Mouse (Mus musculus) lung, postnatal 0 days (tissue): ENCODE results near the gene Srrm2. TPM values are rescaled to one million over a fixed set of nuclear protein-coding genes. Genes with fewer than 3 reads are reported as not detected.

Experiments used
- ATAC-seq: fragments of 200-750 bp; cut with Nextera tagmentation; 2 replicates; pipeline ENCODE4 v1.8.0; 2017; ENCODE audit warnings: moderate library complexity
- DNase-seq: peaks from one replicate; pipeline ENCODE4 v3.0.0-alpha.2; 2016; ENCODE audit warnings: low spot score
- H3K27ac ChIP-seq: fragments of 300-500 bp; sonication (generic); 2 replicates; pipeline ENCODE4 v1.5.1; 2014; ENCODE audit warnings: antibody characterized with exemption, mild to moderate bottlenecking, low read length, mixed read lengths
- H3K27me3 ChIP-seq: fragments of 300-500 bp; sonication (generic); replicated peaks from 2 replicates; pipeline ENCODE4 v1.6.1; 2014; ENCODE audit warnings: low read length, mixed read lengths; ENCODE audit not compliant: insufficient read depth
- H3K36me3 ChIP-seq: fragments of 300-500 bp; sonication (generic); 2 replicates; pipeline ENCODE4 v1.6.1; 2014; ENCODE audit warnings: low read length, mixed read lengths; ENCODE audit not compliant: insufficient read depth
- H3K4me1 ChIP-seq: fragments of 300-500 bp; sonication (generic); 2 replicates; pipeline ENCODE4 v1.6.1; 2014; ENCODE audit warnings: antibody characterized with exemption, low read depth, low read length, mixed read lengths; ENCODE audit not compliant: insufficient read depth
- H3K4me2 ChIP-seq: fragments of 300-500 bp; sonication (generic); replicated peaks from 2 replicates; pipeline ENCODE4 v1.6.1; 2014; ENCODE audit warnings: low read depth, mild to moderate bottlenecking, low read length, moderate library complexity, mixed read lengths
- H3K4me3 ChIP-seq: fragments of 300-500 bp; sonication (generic); 2 replicates; pipeline ENCODE4 v1.5.1; 2014; ENCODE audit warnings: low read depth, low read length
- H3K9ac ChIP-seq: fragments of 300-500 bp; sonication (generic); replicated peaks from 2 replicates; pipeline ENCODE4 v1.6.1; 2014; ENCODE audit warnings: low read depth, mild to moderate bottlenecking
- H3K9me3 ChIP-seq: fragments of 300-500 bp; sonication (generic); 2 replicates; pipeline ENCODE4 v1.6.1; 2016; ENCODE audit warnings: low read length, mixed read lengths
- CTCF ChIP-seq: IDR thresholded peaks from 2 replicates; pipeline ENCODE4 v1.5.1; 2016; ENCODE audit warnings: antibody characterized with exemption, mild to moderate bottlenecking
- EP300 ChIP-seq: IDR thresholded peaks from 2 replicates; pipeline ENCODE4 v1.6.1; 2016; ENCODE audit warnings: antibody characterized with exemption, mild to moderate bottlenecking, control low read depth
- WGBS: fragments of 180-500 bp; shearing (Covaris S2); extraction: QIAGEN DNeasy Blood & Tissue Kit; methylation state at CpG from one replicate; pipeline ENCODE4 v1.1.7; 2014; 5-methylcytosine and 5-hydroxymethylcytosine counted together
- polyA plus RNA-seq: library from polyadenylated mRNA; unstranded; fragments of >200 nt; fragmentation: Nextera tagmentation; extraction: Ambion mirVana; gene quantifications from 2 replicates; pipeline ENCODE4 v1.2.1, GENCODE M21; 2015

Srrm2 gene
- polyA plus RNA-seq, 1 experiment from 2014 or later: 284 TPM

DNA sequence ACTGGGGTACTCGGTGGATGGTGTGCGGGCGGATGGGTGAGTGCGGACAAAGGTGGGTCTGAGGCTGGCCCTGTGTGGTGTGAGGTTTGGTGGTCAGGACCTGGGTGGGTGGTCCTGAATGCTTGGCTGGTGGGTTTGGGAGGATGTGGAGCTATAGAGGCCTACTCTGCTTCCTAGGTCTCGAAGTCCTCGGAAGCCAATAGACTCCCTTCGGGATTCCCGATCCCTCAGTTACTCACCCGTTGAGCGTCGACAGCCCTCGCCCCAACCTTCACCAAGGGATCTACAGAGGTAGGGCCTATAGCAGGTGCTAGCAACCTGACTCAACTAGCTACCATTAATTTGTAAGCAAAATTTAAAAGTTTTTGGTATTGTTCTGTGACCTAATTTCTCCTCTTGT, 33.3 kb downstream of the Srrm2 start:
- DNase-seq (no peak), ATAC-seq (no peak)
- Histone ChIP-seq H3K27ac (no peak overlapping the region), H3K4me2 (no peak overlapping the region), H3K9me3 (0 out of 2 replicates have a peak, but pooled peaks cover 8% of the 10 kb centered on the region), H3K36me3 (peaks cover 61% of the 10 kb centered on the region), H3K9ac (no peak overlapping the region), H3K4me3 (no peak overlapping the region), H3K27me3 (no peaks in the 10 kb centered on the region), H3K4me1 (peaks cover 5% of the 10 kb centered on the region; the same call in 1 of the 2 replicates)
- WGBS: 87% methylated on average over 12 of the region's 12 CpGs
- TF ChIP-seq CTCF (no peak), EP300 (no peak)

DNA sequence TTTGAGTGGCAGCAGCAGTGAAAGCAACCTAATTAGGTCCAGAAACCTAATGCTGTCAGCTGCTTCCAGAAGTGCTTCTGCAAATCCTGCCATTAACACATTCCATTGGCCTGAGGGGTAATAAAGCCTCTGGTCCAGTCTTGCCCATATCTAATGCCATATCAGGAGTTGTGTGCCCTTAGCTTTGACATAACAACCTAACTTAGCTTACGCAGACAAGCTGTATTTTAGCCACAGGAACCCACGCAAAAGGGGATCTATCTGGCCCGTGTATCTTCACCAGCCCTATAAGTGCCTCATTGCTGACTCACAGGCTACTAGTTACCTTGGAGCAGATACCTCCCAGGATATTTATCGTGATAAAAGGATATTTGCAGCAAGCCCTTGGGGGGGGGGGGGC, 35.3 kb downstream of the Srrm2 start:
- DNase-seq: no peak

DNA sequence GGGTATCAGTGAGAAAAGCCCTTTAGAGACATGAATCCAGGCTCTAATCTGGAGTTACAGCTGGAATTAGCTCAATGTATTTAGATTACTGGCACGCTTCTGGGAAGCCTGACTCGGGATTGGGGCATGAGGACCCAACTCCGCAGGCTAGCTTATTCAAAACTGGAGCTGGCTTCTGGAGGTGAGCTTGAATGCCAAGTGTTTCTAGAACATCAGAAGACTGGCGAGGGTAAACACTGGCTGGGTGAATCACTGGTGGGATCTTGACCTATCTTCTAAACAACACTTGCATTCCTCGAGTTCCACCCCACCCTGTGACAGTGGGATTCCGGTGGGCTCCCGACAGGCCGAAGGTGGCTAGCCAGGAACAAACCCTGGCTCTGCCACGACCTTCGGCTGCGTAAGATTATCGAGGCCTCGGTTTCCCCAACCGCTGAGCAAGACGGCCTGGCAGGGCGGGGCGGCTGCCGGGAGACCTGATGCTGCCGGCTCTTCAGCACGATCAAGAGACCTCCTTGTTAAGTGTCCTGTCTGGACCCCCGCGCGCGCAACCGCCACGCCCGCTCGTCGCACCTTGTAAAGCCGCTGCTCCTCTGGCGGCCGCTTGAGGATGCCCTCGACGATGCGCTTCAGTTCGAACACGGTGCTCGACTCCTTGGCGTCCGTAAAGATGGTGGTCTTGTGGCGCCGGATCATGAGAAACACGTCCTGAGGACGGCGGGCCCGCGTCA, 38.1 kb downstream of the Srrm2 start:
- ATAC-seq (peak; percentile 69), DNase-seq (peak; percentile 62)
- Histone ChIP-seq H3K4me3 (peak overlapping the region; percentile 81), H3K27me3 (0 out of 2 replicates have a peak, but pooled peaks cover 3% of the 10 kb centered on the region), H3K4me1 (peaks cover 5% of the 10 kb centered on the region; the same call in 1 of the 2 replicates), H3K27ac (peak overlapping the region; percentile 85), H3K9ac (peak overlapping the region; percentile 70), H3K4me2 (peak overlapping the region; percentile 79), H3K9me3 (no peaks in the 10 kb centered on the region), H3K36me3 (peaks cover 20% of the 10 kb centered on the region)
- TF ChIP-seq EP300 (no peak), CTCF (peak; percentile 42)
- WGBS: under 1% methylated on average over 40 of the region's 47 CpGs

More for the DNA sequence above, 35.3 kb downstream of the Srrm2 start:
- Histone ChIP-seq H3K27me3 (no peaks in the 10 kb centered on the region), H3K4me2 (no peak overlapping the region), H3K4me1 (peaks cover 5% of the 10 kb centered on the region; the same call in 1 of the 2 replicates), H3K36me3 (peaks cover 42% of the 10 kb centered on the region), H3K9ac (no peak overlapping the region), H3K4me3 (no peak overlapping the region), H3K9me3 (no peaks in the 10 kb centered on the region), H3K27ac (no peak overlapping the region)
- WGBS: 81% methylated on average over 4 of the region's 4 CpGs
- ATAC-seq: no peak
- TF ChIP-seq CTCF (no peak), EP300 (no peak)

DNA sequence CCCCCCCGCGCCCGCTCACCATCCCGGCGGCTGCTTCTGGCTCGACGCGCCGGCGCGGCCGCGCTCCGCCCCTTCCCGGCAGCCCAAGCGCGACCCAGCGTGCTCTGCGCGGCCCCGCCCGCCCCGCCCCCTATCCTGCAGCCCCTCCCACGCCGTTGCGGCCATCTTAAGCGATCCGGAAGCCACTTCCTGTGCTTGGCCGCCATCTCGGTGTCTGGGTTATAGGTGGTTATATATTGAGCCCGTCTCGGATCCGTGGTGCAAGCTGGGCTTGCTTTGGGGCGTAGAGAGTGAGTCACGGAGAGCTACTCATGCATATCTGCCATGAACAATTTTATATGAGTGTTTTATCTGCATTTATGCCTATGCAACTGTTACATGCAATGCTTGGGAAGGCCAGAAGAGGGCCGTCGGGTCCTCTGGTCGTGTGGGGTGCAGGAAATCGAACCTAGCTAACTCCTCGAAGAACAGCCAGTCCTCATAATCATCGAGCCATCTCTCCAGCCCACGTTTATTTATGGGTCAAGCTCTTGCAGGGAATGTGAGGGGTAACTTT, 38.8 kb downstream of the Srrm2 start, which contains the start of gene Elob:
Gene Elob (minus strand): TSS at position 73 of the 556 bp plus-strand sequence.
- no peak for TF ChIP-seq EP300
- peak; percentile 75 for TF ChIP-seq CTCF
- H3K9me3 ChIP-seq: no peaks in the 10 kb centered on the region
- DNase-seq (peak; percentile 95), ATAC-seq (peak; percentile 97)
- H3K4me1 ChIP-seq: peaks cover 5% of the 10 kb centered on the region; the same call in 1 of the 2 replicates
- peak within 1 kb of the TSS; percentile 81 for H3K4me3 ChIP-seq
- under 1% methylated on average over 23 of the region's 42 CpGs for WGBS
- peak within 1 kb of the TSS; percentile 85 for H3K27ac ChIP-seq
- peak within 1 kb of the TSS; percentile 70 for H3K9ac ChIP-seq
- H3K36me3 ChIP-seq: peaks cover 16% of the 10 kb centered on the region; the same call in 1 of the 2 replicates
- peak within 1 kb of the TSS; percentile 79 for H3K4me2 ChIP-seq
- H3K27me3 ChIP-seq: 0 out of 2 replicates have a peak, but pooled peaks cover 3% of the 10 kb centered on the region

DNA sequence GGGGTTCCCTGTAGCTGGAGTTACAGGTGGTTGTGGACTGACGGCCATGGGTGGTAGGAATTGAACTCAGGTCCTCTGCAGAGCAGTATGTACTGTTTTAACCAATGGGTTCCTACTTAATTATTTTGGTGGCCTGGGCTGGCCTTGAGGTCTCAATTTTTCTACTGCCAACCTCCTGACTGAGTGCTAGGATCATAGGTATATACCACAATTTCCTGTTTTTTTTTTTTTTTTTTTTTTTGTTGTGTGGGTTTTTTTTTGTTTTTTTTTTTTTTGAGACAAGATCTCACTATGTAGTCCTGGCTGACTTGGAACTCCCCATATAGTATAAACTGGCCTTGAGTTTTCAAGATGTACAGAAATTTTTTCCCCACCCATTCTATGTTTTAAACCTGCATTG, 40.9 kb downstream of the Srrm2 start:
- 94% methylated on average over 1 of the region's 1 CpGs for WGBS
- 0 out of 2 replicates have a peak, but pooled peaks cover 3% of the 10 kb centered on the region for H3K27me3 ChIP-seq

DNA sequence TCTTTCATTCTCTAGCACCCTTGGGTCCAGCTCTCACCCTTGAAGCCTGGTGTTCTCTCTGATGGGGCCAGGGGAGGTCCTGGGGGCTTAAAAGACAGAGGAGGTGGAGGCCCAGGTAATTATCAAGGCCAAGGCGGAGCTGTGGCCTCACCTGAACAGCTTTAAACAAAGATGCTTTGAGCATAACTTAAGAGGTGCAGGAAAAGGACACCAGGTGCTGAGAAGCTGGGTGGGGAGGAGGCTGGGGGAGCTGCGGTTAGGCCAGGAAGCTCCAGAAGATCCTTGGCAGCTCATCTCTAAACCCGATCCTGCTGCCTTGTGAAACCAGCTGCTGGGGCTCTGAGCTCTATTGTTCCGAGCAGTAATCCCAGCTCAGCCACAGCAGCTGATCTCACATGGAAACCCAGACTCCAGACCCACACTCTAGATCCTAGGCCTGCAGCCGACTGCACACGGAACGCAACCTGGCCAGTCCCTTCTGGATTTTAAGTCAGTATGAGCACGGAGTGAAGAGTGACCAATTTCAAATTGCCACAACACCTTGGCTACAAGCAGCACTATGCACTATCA, 45.8 kb downstream of the Srrm2 start, which contains the start of gene Prss33:
Gene Prss33 (minus strand): TSS at position 51 of the 570 bp plus-strand sequence.
- TF ChIP-seq EP300 (no peak), CTCF (no peak)
- H3K27me3 ChIP-seq: 0 out of 2 replicates have a peak, but pooled peaks cover 3% of the 10 kb centered on the region
- no peak for ATAC-seq
- H3K27ac ChIP-seq: no peak within 1 kb of the TSS
- DNase-seq: no peak
- H3K36me3 ChIP-seq: no peaks in the 10 kb centered on the region
- H3K4me3 ChIP-seq: no peak within 1 kb of the TSS
- H3K9ac ChIP-seq: no peak within 1 kb of the TSS
- H3K9me3 ChIP-seq: no peaks in the 10 kb centered on the region
- no peak within 1 kb of the TSS for H3K4me2 ChIP-seq
- 72% methylated on average over 8 of the region's 8 CpGs for WGBS
- H3K4me1 ChIP-seq: no peaks in the 10 kb centered on the region

More for the DNA sequence above, 40.9 kb downstream of the Srrm2 start:
- Histone ChIP-seq H3K9me3 (no peaks in the 10 kb centered on the region), H3K4me3 (no peak overlapping the region), H3K27ac (no peak overlapping the region), H3K4me1 (peaks cover 5% of the 10 kb centered on the region; the same call in 1 of the 2 replicates), H3K9ac (no peak overlapping the region), H3K4me2 (no peak overlapping the region), H3K36me3 (0 out of 2 replicates have a peak, but pooled peaks cover 1% of the 10 kb centered on the region)
- DNase-seq (no peak), ATAC-seq (no peak)
- no peak for TF ChIP-seq EP300
